Comparison of ENCODE assay signal across 23 mouse cellular contexts in the genomic region with DNA sequence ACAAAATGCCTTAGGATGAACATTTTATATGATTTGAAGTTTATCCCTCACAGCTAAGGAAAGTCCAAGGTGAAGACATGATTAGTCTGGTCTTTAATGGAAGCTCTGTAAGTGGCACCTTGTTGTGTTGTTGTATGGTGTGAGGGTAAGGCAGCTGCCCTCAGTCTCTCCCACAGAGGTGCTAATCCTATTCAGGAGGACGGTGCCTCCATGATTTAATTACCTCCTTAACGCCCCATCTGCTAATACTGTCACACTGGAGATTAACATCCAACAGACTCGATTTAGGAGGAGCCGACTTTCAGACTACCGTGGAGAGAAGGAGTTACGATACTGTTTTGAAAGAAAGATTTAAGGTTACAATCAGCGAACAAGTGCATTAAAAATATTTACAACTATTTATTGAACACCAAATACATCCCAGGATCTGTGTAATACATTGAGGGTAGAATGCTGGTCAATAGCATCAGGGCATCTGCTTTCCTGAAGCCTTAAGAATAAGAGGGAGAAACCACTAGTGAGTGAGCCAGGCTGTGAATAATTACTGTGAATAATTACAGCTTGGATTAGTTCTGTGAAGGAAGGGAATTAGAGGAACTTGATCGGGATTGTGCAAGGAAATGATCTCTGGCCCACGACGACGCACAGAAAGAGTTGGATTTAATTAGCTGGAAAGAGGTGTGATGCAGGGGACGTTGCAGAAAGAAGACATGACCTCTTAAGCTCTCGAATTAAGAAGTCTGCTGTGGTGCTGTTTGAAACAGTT.
DNase-seq lines count a peak whose midpoint lies in the region; ATAC-seq and TF ChIP-seq lines count a peak whose summit lies in the region.
"Had no signal": no experiment of that assay in that cellular context is flagged by ENCODE, and none has a peak within 500 bp of the region (broad histone marks: within the 10 kb centered on the region; RNA-seq: fewer than 3 reads in every experiment).

No protein-coding gene starts in this region.

- H3K4me1 ChIP-seq in midbrain, embryonic 11.5 days (ENCODE audit: control insufficient read depth, insufficient read depth, low read length): peaks cover 2% of the 10 kb centered on the region; the same call in 1 of the 2 replicates
- peaks cover 11% of the 10 kb centered on the region for H3K4me1 ChIP-seq in midbrain, embryonic 10.5 days
- H3K4me1 ChIP-seq in forebrain, embryonic 14.5 days (ENCODE audit: control insufficient read depth, insufficient read depth, low read length): no peaks in the 10 kb centered on the region
- no peaks in the 10 kb centered on the region for H3K4me1 ChIP-seq in midbrain, postnatal 0 days (ENCODE audit: insufficient read depth, low read length)
- H3K4me1 ChIP-seq: kidney, embryonic 15.5 days; limb, embryonic 13.5 days; liver, embryonic 12.5 days; megakaryocyte, embryonic 14.5 days had no signal

- H3K27me3 ChIP-seq in midbrain, embryonic 11.5 days (ENCODE audit: control insufficient read depth, insufficient read depth, low read length): no peaks in the 10 kb centered on the region
- 0 out of 2 replicates have a peak, but pooled peaks cover 7% of the 10 kb centered on the region for H3K27me3 ChIP-seq in midbrain, embryonic 10.5 days (ENCODE audit: low read depth, poor library complexity, severe bottlenecking)
- H3K27me3 ChIP-seq in forebrain, embryonic 14.5 days (replicated peaks; ENCODE audit: control insufficient read depth, insufficient read depth, low read length): no peaks in the 10 kb centered on the region
- no peaks in the 10 kb centered on the region for H3K27me3 ChIP-seq in midbrain, postnatal 0 days (ENCODE audit: insufficient read depth, low read length)
- H3K27me3 ChIP-seq: kidney, embryonic 15.5 days; limb, embryonic 13.5 days; megakaryocyte, embryonic 14.5 days had no signal

- no peak for TF ChIP-seq CTCF in midbrain, postnatal 0 days (IDR thresholded peaks at IDR 0.05)

- H3K4me2 ChIP-seq in midbrain, embryonic 11.5 days: no peak overlapping the region
- H3K4me2 ChIP-seq in forebrain, embryonic 14.5 days (ENCODE audit: low read length): no peak overlapping the region
- H3K4me2 ChIP-seq in midbrain, postnatal 0 days (ENCODE audit: low read depth, low read length, poor library complexity, severe bottlenecking): no peak overlapping the region
- H3K4me2 ChIP-seq: heart, embryonic 11.5 days; kidney, embryonic 15.5 days; limb, embryonic 13.5 days; liver, embryonic 12.5 days had no signal

- no peaks in the 10 kb centered on the region for H3K36me3 ChIP-seq in midbrain, embryonic 11.5 days (ENCODE audit: control insufficient read depth, insufficient read depth, low read length)
- no peaks in the 10 kb centered on the region for H3K36me3 ChIP-seq in midbrain, embryonic 10.5 days
- no peaks in the 10 kb centered on the region for H3K36me3 ChIP-seq in forebrain, embryonic 14.5 days (ENCODE audit: control insufficient read depth, insufficient read depth, low read length)
- no peaks in the 10 kb centered on the region for H3K36me3 ChIP-seq in midbrain, postnatal 0 days (ENCODE audit: insufficient read depth, low read length)
- H3K36me3 ChIP-seq: kidney, embryonic 15.5 days; limb, embryonic 13.5 days; liver, embryonic 12.5 days had no signal

- 13% methylated on average over 13 of the region's 13 CpGs for WGBS in midbrain, embryonic 11.5 days
- WGBS in midbrain, embryonic 10.5 days: 19% methylated on average over 13 of the region's 13 CpGs
- WGBS in forebrain, embryonic 14.5 days: 6% methylated on average over 13 of the region's 13 CpGs
- whole genome bisulfite sequencing in midbrain, postnatal 0 days: 12% methylated on average over 13 of the region's 13 CpGs

- H3K9ac ChIP-seq in midbrain, embryonic 11.5 days (ENCODE audit: low read length): no peak overlapping the region
- H3K9ac ChIP-seq in forebrain, embryonic 14.5 days (ENCODE audit: low read length): no peak overlapping the region
- H3K9ac ChIP-seq in midbrain, postnatal 0 days (replicated peaks; ENCODE audit: low read length, poor library complexity, severe bottlenecking): no peak overlapping the region
- H3K9ac ChIP-seq: kidney, embryonic 15.5 days; limb, embryonic 13.5 days; liver, embryonic 12.5 days had no signal

- H3K4me3 ChIP-seq in midbrain, embryonic 11.5 days (ENCODE audit: low read depth, low read length): no peak overlapping the region
- H3K4me3 ChIP-seq in midbrain, embryonic 10.5 days: no peak overlapping the region
- H3K4me3 ChIP-seq in forebrain, embryonic 14.5 days (ENCODE audit: low read depth, low read length): no peak overlapping the region
- no peak overlapping the region for H3K4me3 ChIP-seq in midbrain, postnatal 0 days (ENCODE audit: low read depth, low read length)
- H3K4me3 ChIP-seq: kidney, embryonic 15.5 days; limb, embryonic 13.5 days; liver, embryonic 12.5 days; megakaryocyte, embryonic 14.5 days; myocyte had no signal

- H3K9me3 ChIP-seq in midbrain, embryonic 11.5 days (ENCODE audit: control insufficient read depth, low read length): no peaks in the 10 kb centered on the region
- no peaks in the 10 kb centered on the region for H3K9me3 ChIP-seq in midbrain, embryonic 10.5 days (replicated peaks)
- H3K9me3 ChIP-seq in forebrain, embryonic 14.5 days (replicated peaks; ENCODE audit: control insufficient read depth, low read length): no peaks in the 10 kb centered on the region
- no peaks in the 10 kb centered on the region for H3K9me3 ChIP-seq in midbrain, postnatal 0 days (ENCODE audit: low read length)
- H3K9me3 ChIP-seq: kidney, embryonic 15.5 days; limb, embryonic 13.5 days; liver, embryonic 12.5 days; megakaryocyte, embryonic 14.5 days had no signal

- DNase-seq in embryo, embryonic 10.5 days (ENCODE audit: low spot score): peak; percentile 13
- DNase-seq in embryo, embryonic 9.5 days (ENCODE audit: extremely low spot score): no peak
- no peak for DNase-seq in midbrain, embryonic 11.5 days (ENCODE audit: low spot score, missing footprints)
- DNase-seq in midbrain, embryonic 10.5 days (ENCODE audit: low spot score): no peak
- peak; percentile 58 for DNase-seq in forebrain, embryonic 14.5 days (ENCODE audit: low spot score)
- DNase-seq in midbrain, postnatal 0 days (ENCODE audit: low spot score): peak; percentile 42
- DNase-seq in adrenal gland, adult 2 months: no peak
- no peak for DNase-seq in left cerebral cortex, postnatal 36 days (ENCODE audit: low spot score in 2 of 2)
- DNase-seq: adrenal gland, postnatal 36 days; cerebellum, adult 11 months; cerebellum, adult 9-11 months; kidney, adult 11 months; kidney, postnatal 36 days; layer of hippocampus, postnatal 36 days; lung, adult 18-20 months; lung, postnatal 10 days; thymus, postnatal 14 days had no signal

- no peak overlapping the region for H3K27ac ChIP-seq in midbrain, embryonic 11.5 days (ENCODE audit: low read depth, low read length)
- H3K27ac ChIP-seq in midbrain, embryonic 10.5 days (replicated peaks): no peak overlapping the region
- peak overlapping the region; percentile 29; the same call in 1 of the 2 replicates for H3K27ac ChIP-seq in forebrain, embryonic 14.5 days (ENCODE audit: low read depth, low read length)
- no peak overlapping the region for H3K27ac ChIP-seq in midbrain, postnatal 0 days (ENCODE audit: low read depth, low read length)
- H3K27ac ChIP-seq: kidney, embryonic 15.5 days; limb, embryonic 13.5 days; liver, embryonic 12.5 days had no signal

- ATAC-seq in midbrain, embryonic 11.5 days (ENCODE audit: low FRiP score): 0 out of 2 replicates have a peak, but pooled peaks have one; percentile 65
- peak; percentile 91 for ATAC-seq in forebrain, embryonic 14.5 days
- ATAC-seq in midbrain, postnatal 0 days (ENCODE audit: low FRiP score): no peak
- ATAC-seq: liver, embryonic 12.5 days had no signal

- intact Hi-C loops in left cerebral cortex, postnatal 36 days (cut with DNase I): no loop called here

Comparison
In these comparisons a context has a peak if more than half of its experiments do, and no peak if none do; other contexts are left out.
1. DNase-seq: peak in embryo, embryonic 10.5 days (single experiment), forebrain, embryonic 14.5 days (single experiment) and midbrain, postnatal 0 days (single experiment); none in embryo, embryonic 9.5 days (single experiment), midbrain, embryonic 11.5 days (single experiment), midbrain, embryonic 10.5 days (single experiment), adrenal gland, adult 2 months (single experiment) and left cerebral cortex, postnatal 36 days (0 of 2).